Mouse (Mus musculus) heart, embryonic 13.5 days (tissue): Measurements from ENCODE around the gene Usp37. TPM values are rescaled to one million over a fixed set of nuclear protein-coding genes. Genes with fewer than 3 reads are reported as not detected.

Source experiments
- ATAC-seq: fragments of 200-750 bp; cut with Nextera tagmentation; 2 replicates; pipeline ENCODE4 v1.8.0; 2017; ENCODE audit warnings: moderate TSS enrichment; ENCODE audit not compliant: insufficient number of reproducible peaks, low FRiP score, low TSS enrichment; ENCODE audit errors: extremely low read depth
- H3K27ac ChIP-seq: fragments of 300-500 bp; sonication (generic); replicated peaks from 2 replicates; pipeline ENCODE4 v1.5.1; 2015; ENCODE audit warnings: moderate library complexity, mild to moderate bottlenecking, inconsistent platforms
- H3K27me3 ChIP-seq: fragments of 300-500 bp; sonication (generic); replicated peaks from 2 replicates; pipeline ENCODE4 v1.6.1; 2015; ENCODE audit warnings: mild to moderate bottlenecking, inconsistent platforms
- H3K36me3 ChIP-seq: fragments of 300-500 bp; sonication (generic); 2 replicates; pipeline ENCODE4 v1.6.1; 2015; ENCODE audit warnings: mild to moderate bottlenecking, inconsistent platforms
- H3K4me1 ChIP-seq: fragments of 300-500 bp; sonication (generic); 2 replicates; pipeline ENCODE4 v1.6.1; 2015; ENCODE audit warnings: inconsistent platforms
- H3K4me2 ChIP-seq: fragments of 300-500 bp; sonication (generic); 2 replicates; pipeline ENCODE4 v1.6.1; 2015; ENCODE audit warnings: inconsistent platforms, mild to moderate bottlenecking, moderate library complexity
- H3K4me3 ChIP-seq: fragments of 300-500 bp; sonication (generic); 2 replicates; pipeline ENCODE4 v1.5.1; 2015; ENCODE audit warnings: moderate library complexity, mild to moderate bottlenecking, inconsistent platforms
- H3K9ac ChIP-seq: fragments of 300-500 bp; sonication (generic); 2 replicates; pipeline ENCODE4 v1.6.1; 2015; ENCODE audit warnings: inconsistent platforms, mild to moderate bottlenecking, moderate library complexity
- H3K9me3 ChIP-seq: fragments of 300-500 bp; sonication (generic); 2 replicates; pipeline ENCODE4 v1.6.1; 2016; ENCODE audit warnings: inconsistent platforms
- WGBS: fragments of 180-500 bp; shearing (Covaris S2); methylation state at CpG from one replicate; pipeline ENCODE4 v1.1.7; 2015; ENCODE audit warnings: mixed read lengths; 5-methylcytosine and 5-hydroxymethylcytosine counted together
- microRNA counts: library from miRNA; unstranded; fragments of <30 nt; microRNA quantifications from one replicate; lab custom pipeline; 2016
- microRNA-seq: library from miRNA; unstranded; fragments of <30 nt; microRNA quantifications from one replicate; pipeline ENCODE4, GENCODE M21; 2016
- polyA plus RNA-seq: library from polyadenylated mRNA; unstranded; fragments of >200 nt; fragmentation: Nextera tagmentation; extraction: Ambion mirVana; gene quantifications from 2 replicates; pipeline ENCODE4 v1.2.1, GENCODE M21; 2015

Gene Usp37
- polyA plus RNA-seq, 1 experiment from 2014 or later = 19.1 TPM

DNA sequence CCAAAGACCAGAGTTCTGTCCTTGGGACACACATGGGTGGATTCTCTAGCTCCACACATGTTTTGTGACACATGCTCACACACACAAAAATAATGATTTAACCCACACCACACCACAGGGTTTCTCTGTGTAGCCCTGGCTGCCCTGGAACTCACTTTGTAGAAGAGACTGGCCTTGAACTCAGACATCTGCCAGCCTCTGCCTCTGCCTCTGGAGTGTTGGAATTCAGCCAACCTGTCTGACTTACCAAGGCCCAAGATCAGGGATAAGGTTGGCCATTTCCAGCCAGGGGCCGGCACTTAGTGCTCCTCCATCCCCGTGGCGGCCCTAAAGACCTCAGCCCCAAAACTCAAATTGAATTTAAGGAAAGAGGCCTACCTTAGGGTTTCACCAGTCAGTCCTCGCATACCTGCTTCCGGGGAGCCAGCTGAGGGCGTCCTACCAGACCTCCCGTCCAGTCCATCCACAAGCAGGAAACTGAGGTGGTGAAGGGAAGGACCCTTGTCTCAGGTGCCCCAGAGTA, 155.6 kb downstream of the Usp37 start:
- H3K9me3 ChIP-seq = no peaks in the 10 kb centered on the region
- WGBS = 74% methylated on average over 7 of the region's 7 CpGs
- H3K4me3 ChIP-seq = no peak overlapping the region
- no peak overlapping the region for H3K4me2 ChIP-seq
- H3K9ac ChIP-seq = 0 out of 2 replicates have a peak overlapping the region, but pooled peaks have one; percentile 11
- H3K27me3 ChIP-seq = no peaks in the 10 kb centered on the region
- peak overlapping the region; percentile 99 for H3K27ac ChIP-seq
- peaks cover 5% of the 10 kb centered on the region for H3K36me3 ChIP-seq
- peaks cover 50% of the 10 kb centered on the region for H3K4me1 ChIP-seq
- no peak for ATAC-seq

DNA sequence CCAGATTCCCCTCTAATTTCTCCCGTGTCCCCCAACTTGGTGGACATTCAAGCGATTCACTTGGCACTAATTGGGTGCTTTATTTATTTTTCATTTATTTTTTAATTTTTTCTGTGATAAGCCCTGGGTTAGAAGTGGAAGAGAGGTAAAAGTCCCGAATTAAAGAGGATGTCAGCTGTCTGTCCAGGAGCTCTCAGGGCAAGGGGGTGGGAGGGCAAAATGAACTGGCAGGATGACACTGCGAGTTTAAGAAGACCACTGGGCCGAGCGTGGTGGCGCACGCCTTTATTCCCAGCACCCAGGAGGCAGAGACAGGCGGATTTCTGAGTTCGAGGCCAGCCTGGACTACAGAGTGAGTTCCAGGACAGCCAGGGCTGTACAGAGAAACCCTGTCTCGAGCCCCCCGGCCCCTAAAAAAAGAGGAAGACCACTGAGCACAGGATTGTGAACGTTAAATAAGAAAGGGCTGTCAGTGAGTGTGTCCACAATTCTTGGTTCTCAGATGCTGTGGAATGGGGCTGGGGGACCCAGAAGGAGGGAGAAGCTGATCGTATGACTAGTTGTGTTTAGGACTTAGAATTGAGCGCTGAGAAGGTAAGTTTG, 156.6 kb downstream of the Usp37 start:
- Histone ChIP-seq H3K4me3 (peak overlapping the region; percentile 62), H3K27ac (peak overlapping the region; percentile 99), H3K27me3 (no peaks in the 10 kb centered on the region), H3K4me2 (peak overlapping the region; percentile 68), H3K9ac (peak overlapping the region; percentile 88), H3K4me1 (peaks cover 42% of the 10 kb centered on the region), H3K9me3 (no peaks in the 10 kb centered on the region), H3K36me3 (no peaks in the 10 kb centered on the region)
- no peak for ATAC-seq
- 59% methylated on average over 15 of the region's 15 CpGs for WGBS

DNA sequence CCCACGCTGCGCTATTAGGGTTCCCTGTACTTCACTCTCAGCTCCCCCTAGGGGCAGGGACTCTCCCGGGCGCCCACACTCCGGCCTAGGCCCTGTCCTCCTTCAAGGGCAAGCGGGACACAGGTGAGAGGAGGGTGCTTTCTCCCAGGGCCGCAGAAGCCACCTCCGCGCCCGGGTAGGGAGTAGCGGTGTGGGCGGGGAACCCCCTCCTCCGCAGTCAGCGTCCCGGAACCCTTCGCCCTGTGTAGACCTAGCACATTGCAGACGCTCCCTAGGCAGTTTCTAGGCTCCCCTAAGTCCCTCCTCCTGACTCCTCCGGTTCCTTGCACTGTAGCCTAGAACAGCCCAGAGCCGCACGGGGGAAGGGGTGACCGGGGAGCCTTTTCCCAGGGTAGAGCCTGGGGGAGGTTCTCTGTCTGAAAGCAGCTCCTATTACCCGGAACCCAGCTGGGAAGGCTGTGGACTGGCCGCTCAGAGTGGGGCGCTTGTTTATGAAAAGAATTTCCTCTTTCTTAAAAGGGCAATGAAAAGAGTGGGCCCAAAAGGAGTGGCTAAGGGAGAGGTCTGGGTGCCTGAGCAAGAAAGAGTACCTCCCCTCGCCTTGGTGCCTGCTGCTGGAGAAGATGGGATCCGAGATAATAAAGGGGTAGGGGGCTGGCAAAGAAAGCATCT, 157.2 kb downstream of the Usp37 start:
- H3K4me2 ChIP-seq = peak overlapping the region; percentile 68
- H3K4me1 ChIP-seq = peaks cover 42% of the 10 kb centered on the region
- H3K27ac ChIP-seq = peak overlapping the region; percentile 99
- no peaks in the 10 kb centered on the region for H3K36me3 ChIP-seq
- peak; percentile 72 for ATAC-seq
- H3K9me3 ChIP-seq = no peaks in the 10 kb centered on the region
- 2% methylated on average over 26 of the region's 26 CpGs for WGBS
- H3K9ac ChIP-seq = peak overlapping the region; percentile 88
- no peaks in the 10 kb centered on the region for H3K27me3 ChIP-seq
- peak overlapping the region; percentile 62 for H3K4me3 ChIP-seq

DNA sequence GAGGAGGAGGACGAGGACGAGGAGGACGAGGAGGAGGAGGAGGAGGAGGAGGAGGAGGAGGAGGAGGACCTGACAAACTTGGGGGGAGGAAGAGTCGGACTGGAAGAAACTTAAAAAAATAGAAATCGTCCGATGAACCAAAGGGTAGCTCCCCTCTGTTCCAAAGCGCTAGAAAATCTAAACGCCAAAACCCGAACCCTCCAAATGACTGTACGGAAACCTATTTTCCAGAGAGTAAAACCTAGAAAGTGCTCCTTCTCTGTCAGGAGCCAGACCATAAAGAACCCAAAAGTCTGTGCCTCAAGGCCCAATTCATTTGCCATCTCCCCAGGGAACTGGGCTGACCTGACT, 157.7 kb downstream of the Usp37 start:
- Histone ChIP-seq H3K9ac (peak overlapping the region; percentile 88), H3K36me3 (no peaks in the 10 kb centered on the region), H3K9me3 (no peaks in the 10 kb centered on the region), H3K4me3 (peak overlapping the region; percentile 62), H3K4me1 (peaks cover 42% of the 10 kb centered on the region), H3K27ac (peak overlapping the region; percentile 99), H3K27me3 (no peaks in the 10 kb centered on the region), H3K4me2 (peak overlapping the region; percentile 68)
- WGBS = 49% methylated on average over 7 of the region's 10 CpGs
- no peak for ATAC-seq

DNA sequence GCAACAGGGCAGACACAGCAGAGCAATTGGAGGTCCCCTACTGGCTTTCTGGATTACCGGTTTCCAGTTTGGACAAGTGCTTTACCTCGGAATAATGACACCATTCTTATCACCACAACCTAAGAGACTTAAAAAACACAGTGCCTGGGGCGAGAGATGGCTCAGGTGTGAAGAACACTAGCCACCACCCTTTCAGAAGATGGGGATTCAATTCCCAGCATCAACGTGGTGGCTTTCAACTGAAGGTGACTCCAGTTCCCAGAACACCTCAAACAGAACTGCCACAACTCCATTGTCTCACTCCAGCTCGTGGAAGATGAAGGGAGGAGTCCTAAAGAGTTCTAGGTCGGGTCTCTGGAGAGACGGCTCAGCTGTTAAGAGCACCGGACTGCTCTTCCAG, 158.6 kb downstream of the Usp37 start:
- H3K4me3 ChIP-seq = no peak overlapping the region
- H3K4me2 ChIP-seq = no peak overlapping the region
- H3K4me1 ChIP-seq = peaks cover 37% of the 10 kb centered on the region
- H3K36me3 ChIP-seq = no peaks in the 10 kb centered on the region
- no peaks in the 10 kb centered on the region for H3K9me3 ChIP-seq
- no peak for ATAC-seq
- H3K9ac ChIP-seq = no peak overlapping the region
- H3K27me3 ChIP-seq = no peaks in the 10 kb centered on the region
- H3K27ac ChIP-seq = no peak overlapping the region
- WGBS = 80% methylated on average over 8 of the region's 8 CpGs

MicroRNAs encoded within 50 kb of the gene (microRNA counts, 519-probe panel; counts per million panel counts)
- microRNA mmu-miR-26b (lab: Ali Mortazavi, UCI) = 4,698 counts per million, percentile 81 among the panel's probes with 10 or more counts

Small RNA genes within 50 kb of the gene (microRNA-seq; reads per million reads assigned to microRNA genes)
- gene Gm25035 (not detected), gene Mir26b (31,839 reads per million, percentile 98 among the genes with 10 or more reads in this experiment)

Other genes starting within 250 kb of the Usp37 start
- gene Tmbim1, start 238.7 kb downstream of the Usp37 start, polyA plus RNA-seq = 42.0 and 42.7 TPM in 2 replicates
- 0.33 and 0.38 TPM in 2 replicates for gene Catip, start 182.2 kb downstream of the Usp37 start, polyA plus RNA-seq
- 2.8 and 3.1 TPM in 2 replicates for gene Slc11a1, start 169.1 kb downstream of the Usp37 start, polyA plus RNA-seq
- 57.3 and 60.4 TPM in 2 replicates for gene Ctdsp1, start 152.8 kb downstream of the Usp37 start, polyA plus RNA-seq
- 0.19 and 0.45 TPM in 2 replicates for gene Vil1, start 134.9 kb downstream of the Usp37 start, polyA plus RNA-seq
- 31.7 and 33.6 TPM in 2 replicates for gene Cnot9, start 38.2 kb downstream of the Usp37 start, polyA plus RNA-seq
- 0.52 and 0.64 TPM in 2 replicates for gene Plcd4, start 1.4 kb downstream of the Usp37 start, polyA plus RNA-seq
- gene Zfp142, start 44.0 kb upstream of the Usp37 start, polyA plus RNA-seq = 4.9 and 5.1 TPM in 2 replicates
- gene Bcs1l, start 44.0 kb upstream of the Usp37 start, polyA plus RNA-seq = 20.5 and 21.7 TPM in 2 replicates
- 23.7 and 24.5 TPM in 2 replicates for gene Rnf25, start 57.1 kb upstream of the Usp37 start, polyA plus RNA-seq
- 2.8 and 3.5 TPM in 2 replicates for gene Stk36, start 57.2 kb upstream of the Usp37 start, polyA plus RNA-seq
- 8.0 and 9.1 TPM in 2 replicates for gene Ttll4, start 117.5 kb upstream of the Usp37 start, polyA plus RNA-seq
- 11.1 and 11.3 TPM in 2 replicates for gene Cyp27a1, start 169.3 kb upstream of the Usp37 start, polyA plus RNA-seq
- gene Prkag3, start 204.9 kb upstream of the Usp37 start, polyA plus RNA-seq = 4.2 and 7.2 TPM in 2 replicates
- gene Wnt6, start 227.6 kb upstream of the Usp37 start, polyA plus RNA-seq = 0.31 and 0.36 TPM in 2 replicates
- gene Wnt10a, start 247.2 kb upstream of the Usp37 start, polyA plus RNA-seq = not detected in 2 replicates